Mouse (Mus musculus) heart, embryonic 15.5 days (tissue): ENCODE results near the gene Krt8. TPM values are rescaled to one million over a fixed set of nuclear protein-coding genes. Genes with fewer than 3 reads are reported as not detected.
A peak's percentile ranks its signal among the peaks of the same experiment; 100 is the strongest.

Experiments
- ATAC-seq: fragments of 200-750 bp; cut with Nextera tagmentation; replicated peaks from 2 replicates; pipeline ENCODE4 v1.8.0; 2017; ENCODE audit warnings: low read depth, moderate TSS enrichment; ENCODE audit not compliant: insufficient number of reproducible peaks, insufficient read depth, low FRiP score
- H3K27ac ChIP-seq: fragments of 300-500 bp; sonication (generic); 2 replicates; pipeline ENCODE4 v1.5.1; 2015; ENCODE audit warnings: mild to moderate bottlenecking, inconsistent platforms
- H3K27me3 ChIP-seq: fragments of 300-500 bp; sonication (generic); 2 replicates; pipeline ENCODE4 v1.6.1; 2015; ENCODE audit warnings: inconsistent platforms
- H3K36me3 ChIP-seq: fragments of 300-500 bp; sonication (generic); 2 replicates; pipeline ENCODE4 v1.6.1; 2015; ENCODE audit warnings: mild to moderate bottlenecking, inconsistent platforms
- H3K4me1 ChIP-seq: fragments of 300-500 bp; sonication (generic); replicated peaks from 2 replicates; pipeline ENCODE4 v1.6.1; 2015; ENCODE audit warnings: inconsistent platforms
- H3K4me2 ChIP-seq: fragments of 300-500 bp; sonication (generic); 2 replicates; pipeline ENCODE4 v1.6.1; 2015; ENCODE audit warnings: inconsistent platforms, mild to moderate bottlenecking, moderate library complexity
- H3K4me3 ChIP-seq: fragments of 300-500 bp; sonication (generic); 2 replicates; pipeline ENCODE4 v1.5.1; 2015; ENCODE audit warnings: mild to moderate bottlenecking, inconsistent platforms
- H3K9ac ChIP-seq: fragments of 300-500 bp; sonication (generic); 2 replicates; pipeline ENCODE4 v1.6.1; 2015; ENCODE audit warnings: mild to moderate bottlenecking, inconsistent platforms
- H3K9me3 ChIP-seq: fragments of 300-500 bp; sonication (generic); replicated peaks from 2 replicates; pipeline ENCODE4 v1.6.1; 2016; ENCODE audit warnings: inconsistent platforms
- WGBS: fragments of 180-500 bp; shearing (Covaris S2); methylation state at CpG from one replicate; pipeline ENCODE4 v1.1.7; 2015; ENCODE audit warnings: mixed read lengths; 5-methylcytosine and 5-hydroxymethylcytosine counted together
- polyA plus RNA-seq: library from polyadenylated mRNA; unstranded; fragments of >200 nt; fragmentation: Nextera tagmentation; extraction: Ambion mirVana; gene quantifications from 2 replicates; pipeline ENCODE4 v1.2.1, GENCODE M21; 2015

The Krt8 gene
- polyA plus RNA-seq, 1 experiment from 2014 or later, result 30.3 TPM

- WGBS, result 10% methylated on average over 15 of the region's 15 CpGs
- ATAC-seq, result 0 out of 2 replicates have a peak, but pooled peaks have one; percentile 18
- Histone ChIP-seq H3K9me3 (no peaks in the 10 kb centered on the region), H3K4me1 (peaks cover 22% of the 10 kb centered on the region), H3K9ac (no peak overlapping the region), H3K4me2 (no peak overlapping the region), H3K4me3 (no peak overlapping the region), H3K27ac (peak overlapping the region; percentile 24; the same call in 1 of the 2 replicates), H3K27me3 (peaks cover 21% of the 10 kb centered on the region), H3K36me3 (no peaks in the 10 kb centered on the region)
Measured at GRCm38 (mm10) chr15:101973414-101974077, 30.7 kb downstream of the Krt8 start.

- H3K4me3 ChIP-seq, result no peak overlapping the region
- H3K36me3 ChIP-seq, result no peaks in the 10 kb centered on the region
- 1% methylated on average over 3 of the region's 6 CpGs for WGBS
- ATAC-seq, result no peak
- peaks cover 21% of the 10 kb centered on the region for H3K27me3 ChIP-seq
- no peak overlapping the region for H3K27ac ChIP-seq
- peaks cover 3% of the 10 kb centered on the region for H3K4me1 ChIP-seq
- no peak overlapping the region for H3K9ac ChIP-seq
- no peak overlapping the region for H3K4me2 ChIP-seq
- no peaks in the 10 kb centered on the region for H3K9me3 ChIP-seq
Measured at GRCm38 (mm10) chr15:101970536-101970935, 33.7 kb downstream of the Krt8 start.

GRCm38 (mm10) chr15:101966808-101967207 lies 37.5 kb downstream of the Krt8 start:
- no peak for ATAC-seq
- Histone ChIP-seq H3K4me1 (no peaks in the 10 kb centered on the region), H3K4me3 (no peak overlapping the region), H3K4me2 (no peak overlapping the region), H3K9ac (no peak overlapping the region), H3K36me3 (no peaks in the 10 kb centered on the region), H3K27ac (no peak overlapping the region), H3K27me3 (peaks cover 10% of the 10 kb centered on the region; the same call in 1 of the 2 replicates), H3K9me3 (no peaks in the 10 kb centered on the region)
- 59% methylated on average over 8 of the region's 8 CpGs for WGBS

GRCm38 (mm10) chr15:101958891-101959290 lies 45.4 kb downstream of the Krt8 start:
- no peak overlapping the region for H3K9ac ChIP-seq
- no peak overlapping the region for H3K4me2 ChIP-seq
- 77% methylated on average over 3 of the region's 3 CpGs for WGBS
- H3K4me1 ChIP-seq, result no peaks in the 10 kb centered on the region
- no peaks in the 10 kb centered on the region for H3K9me3 ChIP-seq
- no peak for ATAC-seq
- H3K36me3 ChIP-seq, result no peaks in the 10 kb centered on the region
- H3K27me3 ChIP-seq, result no peaks in the 10 kb centered on the region
- no peak overlapping the region for H3K4me3 ChIP-seq
- no peak overlapping the region for H3K27ac ChIP-seq

GRCm38 (mm10) chr15:101954187-101954586 lies 50.1 kb downstream of the Krt8 start, which contains the start of gene Krt78:
Gene Krt78, minus strand, starts transcription at chr15:101954287.
- no peak within 1 kb of the TSS for H3K27ac ChIP-seq
- no peak within 1 kb of the TSS for H3K4me2 ChIP-seq
- H3K27me3 ChIP-seq, result no peaks in the 10 kb centered on the region
- H3K4me1 ChIP-seq, result no peaks in the 10 kb centered on the region
- H3K4me3 ChIP-seq, result no peak within 1 kb of the TSS
- H3K9ac ChIP-seq, result no peak within 1 kb of the TSS
- WGBS, result 81% methylated on average over 9 of the region's 9 CpGs
- ATAC-seq, result no peak
- no peaks in the 10 kb centered on the region for H3K9me3 ChIP-seq
- no peaks in the 10 kb centered on the region for H3K36me3 ChIP-seq

- no peak for ATAC-seq
- Histone ChIP-seq H3K36me3 (no peaks in the 10 kb centered on the region), H3K27me3 (no peaks in the 10 kb centered on the region), H3K9ac (no peak overlapping the region), H3K27ac (no peak overlapping the region), H3K4me1 (no peaks in the 10 kb centered on the region), H3K4me2 (no peak overlapping the region), H3K9me3 (no peaks in the 10 kb centered on the region), H3K4me3 (no peak overlapping the region)
- 77% methylated on average over 7 of the region's 7 CpGs for WGBS
Measured at GRCm38 (mm10) chr15:101952733-101953474, 51.4 kb downstream of the Krt8 start.

Other genes starting within 250 kb of the Krt8 start
- 0.34 TPM in 1 of 2 replicates, not detected in the other for gene Krt72, start 218.0 kb downstream of the Krt8 start, polyA plus RNA-seq
- gene Krt73, start 202.1 kb downstream of the Krt8 start, polyA plus RNA-seq, result not detected in 2 replicates
- not detected in 2 replicates for gene Krt2, start 186.3 kb downstream of the Krt8 start, polyA plus RNA-seq
- gene Krt1, start 153.7 kb downstream of the Krt8 start, polyA plus RNA-seq, result 0.57 and 1.3 TPM in 2 replicates
- 0.13 and 0.20 TPM in 2 replicates for gene Krt77, start 134.8 kb downstream of the Krt8 start, polyA plus RNA-seq
- not detected in 2 replicates for gene Krt76, start 111.6 kb downstream of the Krt8 start, polyA plus RNA-seq
- gene Krt4, start 79.7 kb downstream of the Krt8 start, polyA plus RNA-seq, result 1.0 and 3.4 TPM in 2 replicates
- 0.87 and 0.95 TPM in 2 replicates for gene Krt79, start 64.2 kb downstream of the Krt8 start, polyA plus RNA-seq
- gene Krt78, start 50.2 kb downstream of the Krt8 start, polyA plus RNA-seq, result 0.04 and 0.10 TPM in 2 replicates
- 33.1 and 213 TPM in 2 replicates for gene Krt18, start 23.7 kb upstream of the Krt8 start, polyA plus RNA-seq
- gene Eif4b, start 69.3 kb upstream of the Krt8 start, polyA plus RNA-seq, result 56.5 and 71.8 TPM in 2 replicates
- 30.9 and 31.0 TPM in 2 replicates for gene Tns2, start 95.9 kb upstream of the Krt8 start, polyA plus RNA-seq
- gene Spryd3, start 131.8 kb upstream of the Krt8 start, polyA plus RNA-seq, result 16.0 and 22.4 TPM in 2 replicates
- 9.5 and 10.2 TPM in 2 replicates for gene Igfbp6, start 139.9 kb upstream of the Krt8 start, polyA plus RNA-seq
- 0.23 and 0.63 TPM in 2 replicates for gene Soat2, start 146.0 kb upstream of the Krt8 start, polyA plus RNA-seq
- gene Zfp740, start 198.8 kb upstream of the Krt8 start, polyA plus RNA-seq, result 25.8 and 34.3 TPM in 2 replicates
- gene Csad, start 200.2 kb upstream of the Krt8 start, polyA plus RNA-seq, result 31.1 and 47.9 TPM in 2 replicates
- 1.7 and 8.9 TPM in 2 replicates for gene Itgb7, start 227.5 kb upstream of the Krt8 start, polyA plus RNA-seq